Mouse (Mus musculus) bone marrow, adult 2 months (tissue): ENCODE results near the gene Pla2g1b.

Experiments
- CTCF ChIP-seq: fragments of 200-500 bp; IDR thresholded peaks from 2 replicates; pipeline ENCODE4 v1.5.1; 2011; ENCODE audit warnings: low read length, control low read depth; ENCODE audit not compliant: control insufficient read depth, insufficient read depth
- POLR2A ChIP-seq: fragments of 200-500 bp; IDR thresholded peaks from 2 replicates; pipeline ENCODE4 v1.6.1; 2011; ENCODE audit warnings: low read depth, mild to moderate bottlenecking, control low read depth, low read length, borderline replicate concordance; ENCODE audit not compliant: control insufficient read depth

DNA sequence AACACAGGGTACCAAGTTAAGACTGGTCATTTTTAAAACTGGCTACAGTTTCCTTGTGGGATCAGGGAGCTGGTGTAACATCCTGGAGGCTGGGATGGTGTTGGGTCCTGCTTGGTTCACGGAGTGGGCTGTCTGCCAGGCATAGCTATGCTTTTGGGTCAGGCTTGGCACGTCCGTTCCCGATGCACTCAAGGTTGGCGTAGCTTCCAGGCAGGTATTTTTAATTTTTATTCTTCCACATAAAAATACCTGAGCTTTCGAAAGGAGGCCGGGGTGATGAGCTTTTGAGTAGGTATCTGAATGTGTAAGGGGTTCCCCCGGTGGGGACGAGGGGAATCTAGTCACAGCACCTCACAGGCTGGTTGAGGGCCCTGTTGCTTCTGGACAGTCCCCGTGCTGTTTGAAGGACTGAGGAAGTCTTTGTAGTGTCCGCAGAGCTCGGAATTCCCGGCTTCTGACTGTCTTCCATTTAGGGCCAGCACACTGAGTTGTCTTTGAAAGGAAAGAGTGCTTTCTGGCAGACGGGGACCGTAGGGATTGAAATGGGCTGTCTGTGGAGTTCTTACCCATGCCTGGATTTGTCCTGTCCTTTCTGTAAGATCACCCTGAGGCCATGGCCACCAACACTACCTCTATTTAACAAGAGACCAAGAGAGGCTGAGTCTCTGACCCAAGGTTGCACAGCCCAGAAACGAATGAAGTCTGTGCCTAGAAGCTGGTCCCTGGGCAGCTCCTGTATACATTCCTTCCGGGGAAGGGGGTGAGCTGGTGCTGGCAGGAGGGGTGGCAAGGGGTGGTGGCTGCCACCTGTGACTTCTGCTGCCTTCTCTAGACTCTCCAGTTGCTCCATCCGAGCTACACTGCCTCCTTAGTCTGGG lies 42.2 kb downstream of the Pla2g1b start:
- TF ChIP-seq CTCF (no peak), POLR2A (no peak)
